Mouse (Mus musculus) lung, adult 2 months (tissue): ENCODE measurements around the gene Gm11939.

Source experiments
- CTCF ChIP-seq: fragments of 200-500 bp; IDR thresholded peaks from 2 replicates; pipeline ENCODE4 v1.5.1; 2011; ENCODE audit warnings: mild to moderate bottlenecking, low read length, control low read depth; ENCODE audit not compliant: insufficient read depth
- POLR2A ChIP-seq: fragments of 200-500 bp; IDR thresholded peaks from 2 replicates; pipeline ENCODE4 v1.6.1; 2011; ENCODE audit warnings: low read depth, mild to moderate bottlenecking, control low read depth, low read length, borderline replicate concordance; ENCODE audit errors: extremely low read depth

DNA sequence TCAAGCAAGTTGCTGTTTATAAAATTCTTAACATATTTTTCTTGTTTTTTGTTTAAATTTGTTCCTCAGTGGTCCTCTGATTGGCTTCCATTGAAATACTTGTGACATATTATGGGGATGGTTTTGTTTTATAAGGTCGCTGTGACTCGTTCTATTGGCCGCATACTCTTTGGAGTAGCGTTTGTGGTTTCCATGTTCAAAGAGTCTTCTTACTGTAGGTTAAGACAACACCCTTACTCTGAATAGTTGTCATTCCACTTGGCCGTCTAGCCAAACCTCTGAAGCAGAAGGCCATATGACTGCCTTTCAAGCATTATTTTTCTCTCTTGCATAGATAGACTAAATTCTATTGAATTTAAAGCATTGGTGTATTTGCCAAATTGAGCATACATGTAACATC lies 21.8 kb upstream of the Gm11939 start:
- TF ChIP-seq CTCF (no peak), POLR2A (no peak)
